Comparison of ENCODE assay signal across 8 mouse cellular contexts in the genomic region with DNA sequence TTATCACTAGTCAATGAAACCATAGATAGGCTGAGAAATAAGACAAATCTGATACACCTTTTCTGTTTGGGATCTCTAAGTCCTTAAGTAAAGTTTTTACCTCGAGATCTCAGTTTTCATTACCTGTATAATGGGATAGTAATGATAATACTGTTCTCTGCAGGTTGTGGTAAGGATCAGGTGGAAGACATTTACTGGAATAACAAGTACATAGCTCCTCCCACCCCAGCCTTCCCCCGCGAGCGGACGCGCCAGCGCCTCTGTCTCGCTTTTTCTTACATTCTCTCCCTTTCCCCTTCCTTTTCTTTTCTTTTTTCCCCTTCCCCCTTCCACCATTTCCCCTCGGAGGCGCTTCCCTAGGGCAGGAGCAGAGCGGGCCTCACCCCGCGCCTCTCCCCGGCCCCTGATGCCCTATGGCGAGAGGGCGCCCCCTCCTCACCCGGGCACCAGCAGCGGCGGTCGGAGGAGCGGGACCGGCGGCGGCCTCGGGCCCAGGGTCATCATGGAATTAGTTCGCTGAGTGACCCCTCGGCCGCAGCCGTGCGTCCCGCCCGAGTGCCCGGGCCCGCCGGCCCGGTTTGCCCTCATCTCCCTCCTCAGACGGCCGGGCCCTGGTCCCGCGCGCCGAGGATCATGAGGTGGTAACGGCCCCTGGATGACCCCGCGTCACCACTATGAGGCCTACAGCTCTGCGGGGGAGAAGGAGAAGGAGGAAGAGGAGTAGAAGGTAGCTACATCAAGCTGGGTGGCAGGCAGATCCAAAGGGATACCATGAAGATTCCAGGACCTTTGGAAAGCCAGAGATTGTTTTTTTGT.
DNase-seq lines count a peak whose midpoint lies in the region; ATAC-seq and TF ChIP-seq lines count a peak whose summit lies in the region.

No protein-coding gene starts in this region.

- no peaks in the 10 kb centered on the region for H3K4me1 ChIP-seq in cerebellum, adult 2 months (ENCODE audit: control insufficient read depth, insufficient read depth, low read length)
- 0 out of 2 replicates have a peak, but pooled peaks cover 3% of the 10 kb centered on the region for H3K4me1 ChIP-seq in limb, embryonic 13.5 days
- H3K4me1 ChIP-seq in stomach, embryonic 15.5 days = no peaks in the 10 kb centered on the region

- peak; percentile 48; the same call in 1 of the 2 replicates for ATAC-seq in limb, embryonic 13.5 days (ENCODE audit: low FRiP score, low read depth)
- ATAC-seq in stomach, embryonic 15.5 days (ENCODE audit: insufficient read depth, low FRiP score, low read depth) = no peak
- no peak for ATAC-seq in inflammation-experienced regulatory T-cells, adult 6 months

- peak overlapping the region; percentile 74 for H3K4me2 ChIP-seq in limb, embryonic 13.5 days (replicated peaks)
- peak overlapping the region; percentile 67 for H3K4me2 ChIP-seq in stomach, embryonic 15.5 days

- DNase-seq in cerebellum, adult 2 months = no peak
- no peak for DNase-seq in cerebellum, adult 11-12 months
- peak; percentile 7 for DNase-seq in right cerebral cortex, postnatal 14 days
- DNase-seq in right cerebral cortex, postnatal 25 days = no peak
- DNase-seq in spleen, postnatal 4 days (ENCODE audit: low spot score in 2 of 2) = no peak

- no peaks in the 10 kb centered on the region; the same call in 1 of the 2 replicates for H3K27me3 ChIP-seq in cerebellum, adult 2 months (ENCODE audit: control insufficient read depth, insufficient read depth, low read length)
- peaks cover 12% of the 10 kb centered on the region for H3K27me3 ChIP-seq in limb, embryonic 13.5 days
- no peaks in the 10 kb centered on the region for H3K27me3 ChIP-seq in stomach, embryonic 15.5 days (replicated peaks)

- H3K9me3 ChIP-seq in limb, embryonic 13.5 days = no peaks in the 10 kb centered on the region
- no peaks in the 10 kb centered on the region for H3K9me3 ChIP-seq in stomach, embryonic 15.5 days

- TF ChIP-seq POLR2A in cerebellum, adult 2 months (IDR thresholded peaks at IDR 0.05; ENCODE audit: borderline replicate concordance, insufficient read depth, low read length) = no peak

- no peaks in the 10 kb centered on the region for H3K36me3 ChIP-seq in limb, embryonic 13.5 days
- no peaks in the 10 kb centered on the region for H3K36me3 ChIP-seq in stomach, embryonic 15.5 days

- H3K4me3 ChIP-seq in cerebellum, adult 2 months (replicated peaks; ENCODE audit: insufficient read depth, low read depth, low read length) = peak overlapping the region; percentile 42
- peak overlapping the region; percentile 45 for H3K4me3 ChIP-seq in limb, embryonic 13.5 days
- peak overlapping the region; percentile 39 for H3K4me3 ChIP-seq in stomach, embryonic 15.5 days (replicated peaks)

- H3K9ac ChIP-seq in limb, embryonic 13.5 days = peak overlapping the region; percentile 62
- H3K9ac ChIP-seq in stomach, embryonic 15.5 days = no peak overlapping the region

- H3K27ac ChIP-seq in cerebellum, adult 2 months (ENCODE audit: insufficient read depth, low read length) = no peak overlapping the region
- H3K27ac ChIP-seq in limb, embryonic 13.5 days = no peak overlapping the region
- no peak overlapping the region for H3K27ac ChIP-seq in stomach, embryonic 15.5 days

- WGBS in cerebellum, adult 2 months = 16% methylated on average over 46 of the region's 46 CpGs
- WGBS in limb, embryonic 13.5 days = 4% methylated on average over 45 of the region's 46 CpGs
- 4% methylated on average over 45 of the region's 46 CpGs for WGBS in stomach, embryonic 15.5 days

- no peak for TF ChIP-seq CTCF in cerebellum, adult 2 months (IDR thresholded peaks at IDR 0.05; ENCODE audit: borderline replicate concordance, insufficient read depth, low read depth, low read length)
